Mouse (Mus musculus): Measurements from ENCODE around the gene Arhgdia. TPM values are rescaled to one million over a fixed set of nuclear protein-coding genes. Genes with fewer than 3 reads are reported as not detected.

Gene Arhgdia
- 422 and 442 TPM in 2 replicates for polyA plus RNA-seq (2016; fragmentation: Nextera tagmentation; extraction: Ambion mirVana)

GRCm38 (mm10) chr11:120581490-120582267 lies at the start of gene Arhgdia:
Gene Arhgdia, minus strand, starts transcription at chr11:120581624.
- 4% methylated on average over 73 of the region's 75 CpGs for WGBS
- Histone ChIP-seq H3K4me2 (peak within 1 kb of the TSS; percentile 91), H3K27ac (ENCODE audit: poor library complexity, severe bottlenecking) (peak within 1 kb of the TSS; percentile 93), H3K27me3 (replicated peaks) (no peaks in the 10 kb centered on the region), H3K36me3 (peaks cover 66% of the 10 kb centered on the region), H3K4me1 (replicated peaks) (peaks cover 30% of the 10 kb centered on the region), H3K4me3 (peak within 1 kb of the TSS; percentile 92), H3K9ac (peak within 1 kb of the TSS; percentile 98), H3K9me3 (replicated peaks) (no peaks in the 10 kb centered on the region; the same call in 1 of the 2 replicates)
- ATAC-seq (ENCODE audit: insufficient number of reproducible peaks, low FRiP score) = peak; percentile 67

GRCm38 (mm10) chr11:120630401-120630871 lies 49.0 kb upstream of the Arhgdia start:
- H3K9me3 ChIP-seq (replicated peaks) = no peaks in the 10 kb centered on the region
- H3K27me3 ChIP-seq (replicated peaks) = no peaks in the 10 kb centered on the region
- WGBS = 46% methylated on average over 5 of the region's 5 CpGs
- H3K36me3 ChIP-seq = peaks cover 24% of the 10 kb centered on the region
- H3K4me3 ChIP-seq = peak overlapping the region; percentile 86
- peak overlapping the region; percentile 85 for H3K9ac ChIP-seq
- H3K4me2 ChIP-seq = peak overlapping the region; percentile 86
- no peak for ATAC-seq (ENCODE audit: insufficient number of reproducible peaks, low FRiP score)
- peak overlapping the region; percentile 91 for H3K27ac ChIP-seq (ENCODE audit: poor library complexity, severe bottlenecking)
- H3K4me1 ChIP-seq (replicated peaks) = peaks cover 55% of the 10 kb centered on the region

- peak overlapping the region; percentile 86 for H3K4me2 ChIP-seq
- peak overlapping the region; percentile 86 for H3K4me3 ChIP-seq
- peak overlapping the region; percentile 91 for H3K27ac ChIP-seq (ENCODE audit: poor library complexity, severe bottlenecking)
- H3K36me3 ChIP-seq = peaks cover 24% of the 10 kb centered on the region
- H3K9ac ChIP-seq = peak overlapping the region; percentile 85
- H3K4me1 ChIP-seq (replicated peaks) = peaks cover 59% of the 10 kb centered on the region
- no peaks in the 10 kb centered on the region for H3K27me3 ChIP-seq (replicated peaks)
- peak; percentile 63 for ATAC-seq (ENCODE audit: insufficient number of reproducible peaks, low FRiP score)
- no peaks in the 10 kb centered on the region for H3K9me3 ChIP-seq (replicated peaks)
- WGBS = 10% methylated on average over 7 of the region's 7 CpGs
Observed at GRCm38 (mm10) chr11:120629911-120630310, 48.5 kb upstream of the Arhgdia start.

GRCm38 (mm10) chr11:120629341-120629730 lies 47.9 kb upstream of the Arhgdia start:
- H3K4me2 ChIP-seq = peak overlapping the region; percentile 86
- ATAC-seq (ENCODE audit: insufficient number of reproducible peaks, low FRiP score) = no peak
- H3K36me3 ChIP-seq = peaks cover 24% of the 10 kb centered on the region
- peak overlapping the region; percentile 91 for H3K27ac ChIP-seq (ENCODE audit: poor library complexity, severe bottlenecking)
- no peaks in the 10 kb centered on the region for H3K27me3 ChIP-seq (replicated peaks)
- H3K9me3 ChIP-seq (replicated peaks) = no peaks in the 10 kb centered on the region
- 79% methylated on average over 23 of the region's 23 CpGs for WGBS
- H3K4me1 ChIP-seq (replicated peaks) = peaks cover 58% of the 10 kb centered on the region
- H3K9ac ChIP-seq = peak overlapping the region; percentile 85; the same call in 1 of the 2 replicates
- H3K4me3 ChIP-seq = peak overlapping the region; percentile 86

- ATAC-seq (ENCODE audit: insufficient number of reproducible peaks, low FRiP score) = no peak
- no peak overlapping the region for H3K27ac ChIP-seq (ENCODE audit: poor library complexity, severe bottlenecking)
- H3K4me3 ChIP-seq = peak overlapping the region; percentile 86; the same call in 1 of the 2 replicates
Observed at GRCm38 (mm10) chr11:120628601-120629340, 47.3 kb upstream of the Arhgdia start.

GRCm38 (mm10) chr11:120627468-120628300 lies 46.3 kb upstream of the Arhgdia start:
- Histone ChIP-seq H3K27me3 (replicated peaks) (no peaks in the 10 kb centered on the region), H3K36me3 (peaks cover 27% of the 10 kb centered on the region), H3K4me1 (replicated peaks) (peaks cover 59% of the 10 kb centered on the region), H3K4me3 (no peak overlapping the region), H3K9ac (no peak overlapping the region; the same call in 1 of the 2 replicates), H3K4me2 (no peak overlapping the region), H3K9me3 (replicated peaks) (no peaks in the 10 kb centered on the region), H3K27ac (ENCODE audit: poor library complexity, severe bottlenecking) (no peak overlapping the region)
- ATAC-seq (ENCODE audit: insufficient number of reproducible peaks, low FRiP score) = no peak
- 87% methylated on average over 22 of the region's 22 CpGs for WGBS

More at GRCm38 (mm10) chr11:120628601-120629340, 47.3 kb upstream of the Arhgdia start:
- 94% methylated on average over 23 of the region's 23 CpGs for WGBS
- Histone ChIP-seq H3K27me3 (replicated peaks) (no peaks in the 10 kb centered on the region), H3K9ac (no peak overlapping the region; the same call in 1 of the 2 replicates), H3K4me1 (replicated peaks) (peaks cover 58% of the 10 kb centered on the region), H3K4me2 (peak overlapping the region; percentile 86), H3K9me3 (replicated peaks) (no peaks in the 10 kb centered on the region), H3K36me3 (peaks cover 24% of the 10 kb centered on the region)

GRCm38 (mm10) chr11:120626785-120627467 lies 45.5 kb upstream of the Arhgdia start:
- Histone ChIP-seq H3K27ac (ENCODE audit: poor library complexity, severe bottlenecking) (no peak overlapping the region), H3K4me2 (no peak overlapping the region), H3K4me3 (no peak overlapping the region), H3K27me3 (replicated peaks) (no peaks in the 10 kb centered on the region), H3K36me3 (peaks cover 35% of the 10 kb centered on the region), H3K9me3 (replicated peaks) (no peaks in the 10 kb centered on the region), H3K9ac (no peak overlapping the region), H3K4me1 (replicated peaks) (peaks cover 54% of the 10 kb centered on the region)
- ATAC-seq (ENCODE audit: insufficient number of reproducible peaks, low FRiP score) = no peak
- 88% methylated on average over 11 of the region's 11 CpGs for WGBS

- H3K4me3 ChIP-seq = peak within 1 kb of the TSS; percentile 93
- H3K27ac ChIP-seq (ENCODE audit: poor library complexity, severe bottlenecking) = peak within 1 kb of the TSS; percentile 54
- no peaks in the 10 kb centered on the region for H3K27me3 ChIP-seq (replicated peaks)
- no peaks in the 10 kb centered on the region for H3K9me3 ChIP-seq (replicated peaks)
- peaks cover 51% of the 10 kb centered on the region for H3K36me3 ChIP-seq
- 12% methylated on average over 5 of the region's 5 CpGs for WGBS
- peak within 1 kb of the TSS; percentile 91 for H3K4me2 ChIP-seq
- peaks cover 37% of the 10 kb centered on the region for H3K4me1 ChIP-seq (replicated peaks)
- no peak for ATAC-seq (ENCODE audit: insufficient number of reproducible peaks, low FRiP score)
- H3K9ac ChIP-seq = peak within 1 kb of the TSS; percentile 80
Observed at GRCm38 (mm10) chr11:120625152-120625775, 43.8 kb upstream of the Arhgdia start, which contains the start of gene Sirt7. Gene Sirt7, minus strand, starts transcription at chr11:120625240.

- peaks cover 56% of the 10 kb centered on the region for H3K36me3 ChIP-seq
- H3K27ac ChIP-seq (ENCODE audit: poor library complexity, severe bottlenecking) = peak overlapping the region; percentile 54
- H3K9me3 ChIP-seq (replicated peaks) = no peaks in the 10 kb centered on the region
- under 1% methylated on average over 53 of the region's 53 CpGs for WGBS
- ATAC-seq (ENCODE audit: insufficient number of reproducible peaks, low FRiP score) = peak; percentile 81
- peak overlapping the region; percentile 91 for H3K4me2 ChIP-seq
- peak overlapping the region; percentile 80 for H3K9ac ChIP-seq
- peaks cover 31% of the 10 kb centered on the region for H3K4me1 ChIP-seq (replicated peaks)
- H3K27me3 ChIP-seq (replicated peaks) = no peaks in the 10 kb centered on the region
- peak overlapping the region; percentile 93 for H3K4me3 ChIP-seq
Observed at GRCm38 (mm10) chr11:120624680-120625111, 43.3 kb upstream of the Arhgdia start.

All from heart, embryonic 12.5 days (tissue).